Mouse (Mus musculus) heart, adult 2 months (tissue): ENCODE results near the gene Pde11a. TPM values are rescaled to one million over a fixed set of nuclear protein-coding genes. Genes with fewer than 3 reads are reported as not detected.

Source experiments
- DNase-seq, 2 experiments: peaks; one replicate each; pipeline ENCODE4 v3.0.0; 2021
- H3K27ac ChIP-seq: fragments of 200-600 bp; 2 replicates; pipeline ENCODE4 v1.8.1; 2022
- H3K27me3 ChIP-seq: fragments of 200-500 bp; 2 replicates; pipeline ENCODE4 v1.6.1; 2012; ENCODE audit warnings: mild to moderate bottlenecking, low read length, inconsistent platforms, mixed read lengths; ENCODE audit not compliant: control insufficient read depth, insufficient read depth
- H3K36me3 ChIP-seq: fragments of 200-500 bp; 2 replicates; pipeline ENCODE4 v1.6.1; 2012; ENCODE audit warnings: low read length, inconsistent platforms; ENCODE audit not compliant: control insufficient read depth, insufficient read depth
- H3K4me1 ChIP-seq: fragments of 200-500 bp; 2 replicates; pipeline ENCODE4 v1.6.1; 2011; ENCODE audit warnings: low read length; ENCODE audit not compliant: control insufficient read depth, insufficient read depth
- H3K4me3 ChIP-seq: fragments of 200-600 bp; 2 replicates; pipeline ENCODE4 v1.8.1; 2022
- H3K79me2 ChIP-seq: fragments of 200-500 bp; replicated peaks from 2 replicates; pipeline ENCODE4 v1.6.1; 2012; ENCODE audit warnings: mild to moderate bottlenecking, inconsistent platforms, low read length, moderate library complexity, mixed read lengths; ENCODE audit not compliant: control insufficient read depth, insufficient read depth
- H3K9ac ChIP-seq: fragments of 200-500 bp; 2 replicates; pipeline ENCODE4 v1.6.1; 2012; ENCODE audit warnings: low read depth, mild to moderate bottlenecking, control low read depth, inconsistent platforms, low read length, mixed read lengths
- CTCF ChIP-seq: fragments of 200-600 bp; IDR thresholded peaks from 2 replicates; pipeline ENCODE4 v1.8.1; 2022; ENCODE audit warnings: antibody characterized with exemption, mild to moderate bottlenecking, moderate library complexity
- EP300 ChIP-seq: fragments of 200-500 bp; IDR thresholded peaks from 2 replicates; pipeline ENCODE4 v1.6.1; 2011; ENCODE audit warnings: low read depth, low read length, control low read depth; ENCODE audit not compliant: insufficient read depth
- POLR2A ChIP-seq: fragments of 200-500 bp; IDR thresholded peaks from 2 replicates; pipeline ENCODE4 v1.6.1; 2011; ENCODE audit warnings: mild to moderate bottlenecking, low read depth, low read length, control low read depth; ENCODE audit not compliant: insufficient read depth
- WGBS: fragments of 180-500 bp; shearing (Covaris S2); methylation state at CpG from one replicate; pipeline ENCODE4 v1.1.7; 2018; 5-methylcytosine and 5-hydroxymethylcytosine counted together
- intact Hi-C: fragments of 180-260 bp; cut with DNase I; formaldehyde crosslinking; loops from one replicate; pipeline ENCODE4 v1.15.1; 2025
- polyA plus RNA-seq: library from polyadenylated mRNA; depleted of rRNA; stranded (reverse); fragments of >200 nt; gene quantifications from 2 replicates; pipeline ENCODE4 v1.2.3, GENCODE M21; 2012
- total RNA-seq, 2 experiments: library from RNA; stranded (reverse); gene quantifications; 2 replicates each; pipeline ENCODE4 v1.2.3; 2021

Pde11a gene
- total and polyA plus RNA-seq, 3 experiments = 0.12 to 1.4 (median 1.2) TPM

DNA sequence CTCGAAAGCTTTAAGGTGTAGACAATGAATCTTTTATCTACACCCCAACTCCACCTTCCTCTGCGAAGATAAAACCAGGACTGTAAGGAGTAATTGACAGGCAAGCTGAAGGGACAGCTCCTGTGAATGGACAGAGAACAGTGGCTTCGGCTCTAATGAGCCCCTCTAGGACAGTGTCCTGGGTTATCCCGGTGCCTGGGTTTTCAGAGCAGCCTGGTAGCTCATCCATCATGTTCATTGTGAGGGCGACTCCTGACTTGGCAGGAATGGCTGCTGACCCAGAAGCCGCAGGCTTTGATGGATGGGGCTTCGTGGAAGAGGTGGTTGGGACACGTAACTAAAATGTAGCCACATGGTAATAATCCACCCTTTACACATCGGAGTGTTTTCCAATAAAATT is 335.7 kb downstream of the Pde11a start:
- Histone ChIP-seq H3K27ac (no peak overlapping the region), H3K79me2 (no peaks in the 10 kb centered on the region), H3K4me3 (no peak overlapping the region), H3K27me3 (no peaks in the 10 kb centered on the region), H3K9ac (no peak overlapping the region), H3K36me3 (no peaks in the 10 kb centered on the region), H3K4me1 (peaks cover 2% of the 10 kb centered on the region; the same call in 1 of the 2 replicates)
- no peak for DNase-seq
- intact Hi-C loops = no loop called here
- WGBS = 80% methylated on average over 9 of the region's 9 CpGs
- TF ChIP-seq CTCF (no peak), POLR2A (no peak)

DNA sequence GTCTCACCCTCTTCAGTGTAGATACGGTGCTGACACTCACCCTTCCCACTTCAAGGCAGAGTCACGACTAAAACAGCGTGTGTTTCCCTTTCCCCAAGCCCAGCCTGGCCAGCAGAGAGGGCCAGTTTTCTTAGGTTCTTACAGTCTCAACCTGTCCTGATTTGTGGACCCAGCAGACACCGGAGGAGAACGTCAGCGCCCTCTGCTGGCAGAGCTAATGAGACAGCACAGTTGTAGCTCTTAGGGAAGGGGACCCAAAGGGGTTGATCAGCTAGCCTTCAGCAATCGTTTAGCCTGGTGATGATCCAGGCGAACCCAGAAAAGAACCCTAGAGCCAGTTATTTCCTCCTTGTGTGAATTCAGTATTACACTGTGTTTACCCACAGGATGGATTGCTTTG is 337.2 kb downstream of the Pde11a start:
- H3K79me2 ChIP-seq = no peaks in the 10 kb centered on the region
- H3K27me3 ChIP-seq = no peaks in the 10 kb centered on the region
- H3K27ac ChIP-seq = no peak overlapping the region
- peaks cover 2% of the 10 kb centered on the region; the same call in 1 of the 2 replicates for H3K4me1 ChIP-seq
- H3K4me3 ChIP-seq = no peak overlapping the region
- H3K36me3 ChIP-seq = no peaks in the 10 kb centered on the region
- no peak overlapping the region for H3K9ac ChIP-seq
- TF ChIP-seq POLR2A (no peak), CTCF (peak; percentile 88)
- 40% methylated on average over 8 of the region's 8 CpGs for WGBS
- DNase-seq = peak; percentile 46 to 76
- intact Hi-C loops = no loop called here

DNA sequence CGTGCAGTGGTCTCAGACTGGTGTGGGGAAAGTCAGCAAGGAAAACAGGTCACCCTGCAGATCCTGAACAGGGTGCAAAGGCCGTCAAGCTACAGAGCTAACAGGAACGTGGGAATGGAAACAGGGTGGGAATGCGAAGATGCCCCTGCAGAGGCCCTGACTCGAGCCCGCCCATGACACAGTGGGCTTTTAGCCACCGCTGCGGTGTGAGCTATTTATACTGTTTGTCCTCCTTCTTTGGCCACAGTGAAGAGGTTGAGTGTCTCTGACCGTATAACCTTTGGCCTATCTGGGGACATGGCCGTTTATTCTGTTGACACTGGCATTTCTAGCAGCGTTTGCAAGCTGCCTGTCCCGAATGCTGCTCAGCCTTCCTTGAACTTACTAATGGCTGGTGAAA is 338.9 kb downstream of the Pde11a start:
- peak; percentile 33 to 36 for DNase-seq
- WGBS = 29% methylated on average over 12 of the region's 12 CpGs
- TF ChIP-seq POLR2A (no peak), EP300 (no peak), CTCF (no peak)

DNA sequence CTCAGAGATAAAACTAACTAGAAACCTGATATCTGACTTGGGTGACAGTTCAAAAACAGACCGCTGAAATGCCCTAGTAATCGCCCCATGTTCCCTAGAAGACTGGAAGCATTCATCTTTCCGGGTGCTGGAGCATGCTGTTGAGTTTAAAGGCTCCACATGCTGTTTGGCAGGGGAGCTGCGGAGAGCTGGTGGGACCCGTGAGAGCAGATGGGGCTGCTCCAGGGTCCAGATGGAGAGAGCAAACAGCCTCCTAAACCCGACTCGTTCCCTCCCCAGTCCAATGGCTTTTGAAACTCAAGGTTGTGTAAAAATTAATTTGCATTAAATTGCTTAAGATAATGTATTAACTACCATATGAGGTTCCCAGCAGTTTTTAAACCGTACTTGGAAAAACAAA is 339.9 kb downstream of the Pde11a start:
- Histone ChIP-seq H3K79me2 (no peaks in the 10 kb centered on the region), H3K27ac (no peak overlapping the region), H3K36me3 (no peaks in the 10 kb centered on the region), H3K9ac (no peak overlapping the region), H3K4me3 (no peak overlapping the region), H3K4me1 (peaks cover 2% of the 10 kb centered on the region; the same call in 1 of the 2 replicates), H3K27me3 (no peaks in the 10 kb centered on the region)
- no peak for DNase-seq
- intact Hi-C loops = no loop called here
- no peak for TF ChIP-seq CTCF
- no peak for TF ChIP-seq EP300
- no peak for TF ChIP-seq POLR2A
- WGBS = 48% methylated on average over 8 of the region's 8 CpGs

More for the DNA sequence above, 338.9 kb downstream of the Pde11a start:
- H3K27ac ChIP-seq = peak overlapping the region; percentile 15; the same call in 1 of the 2 replicates
- no peaks in the 10 kb centered on the region for H3K79me2 ChIP-seq
- H3K4me3 ChIP-seq = no peak overlapping the region
- H3K27me3 ChIP-seq = no peaks in the 10 kb centered on the region
- intact Hi-C loops = no loop called here
- H3K4me1 ChIP-seq = peaks cover 2% of the 10 kb centered on the region; the same call in 1 of the 2 replicates
- H3K36me3 ChIP-seq = no peaks in the 10 kb centered on the region
- no peak overlapping the region for H3K9ac ChIP-seq

DNA sequence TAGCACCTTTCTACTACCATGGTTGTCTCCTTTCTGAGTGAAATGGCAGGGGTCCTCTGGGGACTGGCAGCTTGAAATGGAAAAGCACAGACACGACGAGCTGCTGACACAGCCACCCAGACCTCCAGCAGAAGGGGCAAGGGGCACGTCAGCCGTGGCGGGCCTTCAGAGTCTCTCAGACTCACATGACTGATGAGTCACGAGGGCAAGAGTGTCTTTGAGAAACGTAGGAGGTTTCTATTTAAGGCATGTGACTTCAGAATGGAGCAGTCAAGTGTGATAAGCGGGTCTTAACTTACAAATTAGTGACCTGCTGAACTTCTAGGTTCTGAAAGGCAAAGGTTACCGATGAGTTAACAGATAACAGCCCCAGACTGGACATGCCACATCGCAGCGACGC is 340.8 kb downstream of the Pde11a start:
- intact Hi-C loops = no loop called here
- H3K79me2 ChIP-seq = no peaks in the 10 kb centered on the region
- no peaks in the 10 kb centered on the region for H3K36me3 ChIP-seq
- no peak for TF ChIP-seq EP300
- no peak for TF ChIP-seq CTCF
- TF ChIP-seq POLR2A = no peak
- H3K9ac ChIP-seq = no peak overlapping the region
- H3K4me3 ChIP-seq = no peak overlapping the region
- no peaks in the 10 kb centered on the region for H3K27me3 ChIP-seq
- 30% methylated on average over 12 of the region's 12 CpGs for WGBS
- H3K4me1 ChIP-seq = peaks cover 2% of the 10 kb centered on the region; the same call in 1 of the 2 replicates
- no peak overlapping the region for H3K27ac ChIP-seq
- no peak for DNase-seq

DNA sequence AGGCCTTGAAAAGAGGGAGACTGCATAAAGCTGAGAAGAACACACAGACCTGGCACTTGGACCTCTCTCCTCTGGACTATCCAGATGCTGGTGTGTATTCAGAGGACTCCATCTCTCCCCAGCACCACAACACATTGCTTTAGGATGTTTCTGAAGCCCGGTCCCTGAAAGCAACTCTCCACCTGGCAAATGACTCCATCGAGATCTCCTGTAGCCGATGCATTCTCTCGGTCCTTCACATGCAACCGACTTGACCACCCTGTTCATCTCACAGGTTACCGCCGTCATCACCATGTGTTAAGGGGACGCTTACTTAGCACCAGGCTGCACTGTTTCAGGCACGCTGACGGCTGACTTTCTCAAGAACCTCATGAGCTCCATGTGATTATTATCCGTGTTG is 343.7 kb downstream of the Pde11a start:
- no peaks in the 10 kb centered on the region for H3K27me3 ChIP-seq
- no peaks in the 10 kb centered on the region for H3K79me2 ChIP-seq
- no peak for DNase-seq
- H3K27ac ChIP-seq = no peak overlapping the region
- H3K36me3 ChIP-seq = no peaks in the 10 kb centered on the region
- peaks cover 2% of the 10 kb centered on the region; the same call in 1 of the 2 replicates for H3K4me1 ChIP-seq
- TF ChIP-seq POLR2A = no peak
- TF ChIP-seq CTCF = no peak
- no peak for TF ChIP-seq EP300
- H3K9ac ChIP-seq = no peak overlapping the region
- intact Hi-C loops = no loop called here
- no peak overlapping the region for H3K4me3 ChIP-seq
- WGBS = 91% methylated on average over 11 of the region's 11 CpGs
